In the genomic region with DNA sequence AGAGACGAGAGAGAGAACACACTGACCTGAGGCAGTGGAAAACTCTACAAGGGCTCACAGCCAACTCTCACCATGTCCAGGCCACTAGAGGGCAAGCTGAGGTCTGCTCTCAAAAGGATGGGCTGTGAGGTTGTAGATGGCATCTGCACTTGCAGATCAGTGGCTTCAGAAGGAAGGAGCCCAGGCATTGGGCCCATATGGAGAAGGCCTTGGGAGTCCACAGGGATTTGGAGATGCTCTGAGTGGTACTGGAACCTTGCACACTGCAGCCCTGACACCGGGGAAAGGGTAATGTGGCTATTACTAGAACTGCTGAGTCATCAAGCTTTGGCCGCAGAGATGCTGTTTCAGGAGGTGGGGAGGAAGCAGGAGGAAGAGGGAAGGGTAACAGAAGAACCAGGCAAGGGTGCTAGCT, we compare ENCODE assay signal across 9 mouse cellular contexts. TPM values are rescaled to one million over a fixed set of nuclear protein-coding genes. Genes with fewer than 3 reads are reported as not detected.
DNase-seq lines count a peak whose midpoint lies in the region; ATAC-seq and TF ChIP-seq lines count a peak whose summit lies in the region.
"Had no signal": no experiment of that assay in that cellular context is flagged by ENCODE, and none has a peak within 500 bp of the region (broad histone marks: within the 10 kb centered on the region; RNA-seq: fewer than 3 reads in every experiment).

No protein-coding gene starts in this region.

- H3K36me3 ChIP-seq in MEL (ENCODE audit: control insufficient read depth in 1 of 2, insufficient read depth in 2 of 2, low read length in 2 of 2), result peaks cover 0 to 2% of the 10 kb centered on the region in 2 experiments; a peak in 1 of 4 replicates
- H3K36me3 ChIP-seq in forebrain, embryonic 16.5 days (ENCODE audit: control insufficient read depth, insufficient read depth), result peaks cover 35% of the 10 kb centered on the region

- H3K4me1 ChIP-seq in MEL (ENCODE audit: control insufficient read depth in 1 of 2, insufficient read depth in 2 of 2, low read length in 2 of 2), result no peaks in the 10 kb centered on the region
- no peaks in the 10 kb centered on the region for H3K4me1 ChIP-seq in forebrain, embryonic 16.5 days (replicated peaks; ENCODE audit: control insufficient read depth, insufficient read depth, low read length)

- peak; percentile 53 for TF ChIP-seq CTCF in left cerebral cortex, adult 2 months (IDR thresholded peaks at IDR 0.05)
- TF ChIP-seq CTCF in MEL (IDR thresholded peaks at IDR 0.05 in 2 of 3, conservative IDR thresholded peaks at IDR 0.05 in 1 of 3; ENCODE audit: control insufficient read depth in 1 of 3, insufficient read depth in 1 of 3, low read depth in 2 of 3, low read length in 3 of 3, poor library complexity in 1 of 3, severe bottlenecking in 1 of 3), result peak; percentile 16 to 48 (median 42); a peak in 5 of 6 replicates

- intact Hi-C loops in left cerebral cortex, adult 2 months (cut with DNase I), result no loop called here
- intact Hi-C loops in left cerebral cortex, postnatal 36 days (cut with DNase I), result loop anchor here (10.0 kb wide), 1 partner anchor 354 kb away; a partner anchor contains a TSS
- intact Hi-C loops in heart, postnatal 10 days (cut with DNase I), result loop anchor here (10.0 kb wide), 1 partner anchor 104 kb away; no protein-coding TSS in a partner anchor

- no peak overlapping the region for H3K9ac ChIP-seq in MEL (ENCODE audit: control insufficient read depth, low read depth, low read length, poor library complexity, severe bottlenecking)
- no peak overlapping the region for H3K9ac ChIP-seq in forebrain, embryonic 16.5 days (replicated peaks; ENCODE audit: low read depth, low read length)

- WGBS in forebrain, embryonic 16.5 days, result 84% methylated on average over 3 of the region's 3 CpGs

- H3K27ac ChIP-seq in left cerebral cortex, adult 2 months, result peak overlapping the region; percentile 59; the same call in 1 of the 2 replicates
- H3K27ac ChIP-seq in MEL (ENCODE audit: control insufficient read depth, low read depth, low read length), result no peak overlapping the region
- no peak overlapping the region for H3K27ac ChIP-seq in forebrain, embryonic 16.5 days (ENCODE audit: low read length)

- no peak for TF ChIP-seq POLR2A in MEL (IDR thresholded peaks at IDR 0.05; ENCODE audit: control insufficient read depth in 1 of 2, insufficient read depth in 1 of 2, low read depth in 1 of 2, low read length in 2 of 2, poor library complexity in 1 of 2)

- ATAC-seq in forebrain, embryonic 16.5 days, result no peak

- H3K9me3 ChIP-seq in MEL (replicated peaks; ENCODE audit: insufficient read depth, low read length), result no peaks in the 10 kb centered on the region
- H3K9me3 ChIP-seq in forebrain, embryonic 16.5 days (ENCODE audit: control insufficient read depth, low read length), result no peaks in the 10 kb centered on the region

- H3K4me3 ChIP-seq in left cerebral cortex, adult 2 months, result no peak overlapping the region
- H3K4me3 ChIP-seq in MEL (ENCODE audit: control insufficient read depth in 1 of 2, insufficient read depth in 1 of 2, low read depth in 2 of 2, low read length in 2 of 2), result no peak overlapping the region
- no peak overlapping the region for H3K4me3 ChIP-seq in forebrain, embryonic 16.5 days (replicated peaks; ENCODE audit: low read length)

- no peaks in the 10 kb centered on the region for H3K27me3 ChIP-seq in MEL (ENCODE audit: control insufficient read depth in 1 of 2, insufficient read depth in 2 of 2, low read length in 2 of 2)
- no peaks in the 10 kb centered on the region for H3K27me3 ChIP-seq in forebrain, embryonic 16.5 days (replicated peaks; ENCODE audit: control insufficient read depth, insufficient read depth, low read length)

- peak; percentile 40 for TF ChIP-seq RAD21 in MEL (IDR thresholded peaks at IDR 0.05; ENCODE audit: low read depth, low read length)

- H3K4me2 ChIP-seq in forebrain, embryonic 16.5 days (ENCODE audit: low read length), result no peak overlapping the region

- no peak for TF ChIP-seq EP300 in MEL (IDR thresholded peaks at IDR 0.05; ENCODE audit: low read depth in 1 of 2, low read length in 2 of 2)

- H3K79me2 ChIP-seq in MEL (ENCODE audit: control insufficient read depth, insufficient read depth, low read length, poor library complexity), result no peaks in the 10 kb centered on the region

- no peak for DNase-seq in left cerebral cortex, adult 2 months (ENCODE audit: extremely low spot score in 1 of 2, low spot score in 2 of 2)
- DNase-seq in left cerebral cortex, postnatal 36 days (ENCODE audit: low spot score in 2 of 2), result no peak
- DNase-seq in MEL (ENCODE audit: low read depth, low spot score), result peak; percentile 39
- DNase-seq in cerebellum, adult 11 months, result peak; percentile 27
- peak; percentile 62 to 65 for DNase-seq in heart, postnatal 10 days
- DNase-seq in lung, postnatal 36 days, result peak; percentile 58
- no peak for DNase-seq in c-Kit-positive CD71-positive TER-119-positive erythroid progenitor cells, embryonic 14.5 days (ENCODE audit: low spot score)

TF ChIP-seq in MEL, 35 proteins besides CTCF, POLR2A, EP300 and RAD21:
- peak; percentile 53 for TF ChIP-seq SMC3 (IDR thresholded peaks at IDR 0.05; ENCODE audit: low read depth, low read length)
- TF ChIP-seq SIN3A (IDR thresholded peaks at IDR 0.05; ENCODE audit: low read length), result no peak
- TF ChIP-seq MYB (IDR thresholded peaks at IDR 0.05; ENCODE audit: low read depth, low read length), result no peak
- TF ChIP-seq MAFK (IDR thresholded peaks at IDR 0.05; ENCODE audit: borderline replicate concordance, low read depth, low read length), result peak; percentile 77

RNA-seq across cellular contexts. Expression of a gene that starts 24.8 kb away (rescaled TPM):
- 10 to 100 TPM; 47.3 to 57.9 TPM for total RNA-seq in left cerebral cortex, adult 2 months (2021)
- 10 to 100 TPM; 44.9 to 52.7 TPM for total RNA-seq in left cerebral cortex, postnatal 36 days (2021)
- total RNA-seq in MEL (2012; rRNA removed), result 28.6 and 30.6 TPM in 2 replicates
- 10 to 100 TPM in 1 of 2 experiments, not detected in 1; 28.3 TPM for polyA plus RNA-seq in MEL (2012; ENCODE audit: insufficient read depth in 1 of 2, insufficient read length in 2 of 2, low read depth in 1 of 2, low replicate concordance in 2 of 2, missing spikeins in 1 of 2)
- total RNA-seq in heart, postnatal 10 days (2021), result 10 to 100 TPM; 43.4 to 49.0 TPM
- polyA plus RNA-seq in forebrain, embryonic 16.5 days (2015; fragmentation: Nextera tagmentation; extraction: Ambion mirVana), result 28.3 and 29.3 TPM in 2 replicates

RNA-seq across cellular contexts. Expression of a gene that starts 50.4 kb away (rescaled TPM):
- under 1 TPM in 1 of 2 experiments, not detected in 1; 0.63 TPM for total RNA-seq in left cerebral cortex, adult 2 months (2021)
- under 1 TPM in 1 of 2 experiments, not detected in 1; 0.77 TPM for total RNA-seq in left cerebral cortex, postnatal 36 days (2021)
- not detected in 2 replicates for total RNA-seq in MEL (2012; rRNA removed)
- polyA plus RNA-seq in MEL (2012; ENCODE audit: insufficient read depth in 1 of 2, insufficient read length in 2 of 2, low read depth in 1 of 2, low replicate concordance in 2 of 2, missing spikeins in 1 of 2), result under 1 TPM in 1 of 2 experiments, not detected in 1; 0.33 TPM
- total RNA-seq in heart, postnatal 10 days (2021), result under 1 TPM; 0.62 to 0.77 TPM
- polyA plus RNA-seq in forebrain, embryonic 16.5 days (2015; fragmentation: Nextera tagmentation; extraction: Ambion mirVana), result 3.0 and 4.4 TPM in 2 replicates

RNA-seq across cellular contexts. Expression of a gene that starts 50.5 kb away (rescaled TPM):
- 10 to 100 TPM; 64.0 to 72.0 TPM for total RNA-seq in left cerebral cortex, adult 2 months (2021)
- total RNA-seq in left cerebral cortex, postnatal 36 days (2021), result 10 to 100 TPM; 53.3 to 76.9 TPM
- 49.9 and 50.5 TPM in 2 replicates for total RNA-seq in MEL (2012; rRNA removed)
- 10 to 100 TPM in 1 of 2 experiments, not detected in 1; 93.2 TPM for polyA plus RNA-seq in MEL (2012; ENCODE audit: insufficient read depth in 1 of 2, insufficient read length in 2 of 2, low read depth in 1 of 2, low replicate concordance in 2 of 2, missing spikeins in 1 of 2)
- total RNA-seq in heart, postnatal 10 days (2021), result 10 to 100 TPM; 39.6 to 42.8 TPM
- 72.5 and 84.1 TPM in 2 replicates for polyA plus RNA-seq in forebrain, embryonic 16.5 days (2015; fragmentation: Nextera tagmentation; extraction: Ambion mirVana)

RNA-seq across cellular contexts. Expression of a gene that starts 57.2 kb away (rescaled TPM):
- total RNA-seq in left cerebral cortex, adult 2 months (2021), result not detected
- total RNA-seq in left cerebral cortex, postnatal 36 days (2021), result not detected
- not detected in 2 replicates for total RNA-seq in MEL (2012; rRNA removed)
- polyA plus RNA-seq in MEL (2012; ENCODE audit: insufficient read depth in 1 of 2, insufficient read length in 2 of 2, low read depth in 1 of 2, low replicate concordance in 2 of 2, missing spikeins in 1 of 2), result not detected
- total RNA-seq in heart, postnatal 10 days (2021), result not detected
- 0.25 TPM in 1 of 2 replicates, not detected in the other for polyA plus RNA-seq in forebrain, embryonic 16.5 days (2015; fragmentation: Nextera tagmentation; extraction: Ambion mirVana)
- total RNA-seq: layer of hippocampus, postnatal 10 days had no signal

Comparison
In these comparisons a context has a peak if more than half of its experiments do, and no peak if none do; other contexts are left out.
1. DNase-seq: peak in MEL (single experiment), cerebellum, adult 11 months (single experiment), heart, postnatal 10 days (2 of 2) and lung, postnatal 36 days (single experiment); none in left cerebral cortex, adult 2 months (0 of 2), left cerebral cortex, postnatal 36 days (0 of 2) and c-Kit-positive CD71-positive TER-119-positive erythroid progenitor cells, embryonic 14.5 days (single experiment).